Mouse (Mus musculus): ENCODE data around the gene Ptpn6. TPM values are rescaled to one million over a fixed set of nuclear protein-coding genes. Genes with fewer than 3 reads are reported as not detected.

Ptpn6 gene
- polyA plus RNA-seq, 1 experiment from 2014 or later: 4.7 TPM

DNA sequence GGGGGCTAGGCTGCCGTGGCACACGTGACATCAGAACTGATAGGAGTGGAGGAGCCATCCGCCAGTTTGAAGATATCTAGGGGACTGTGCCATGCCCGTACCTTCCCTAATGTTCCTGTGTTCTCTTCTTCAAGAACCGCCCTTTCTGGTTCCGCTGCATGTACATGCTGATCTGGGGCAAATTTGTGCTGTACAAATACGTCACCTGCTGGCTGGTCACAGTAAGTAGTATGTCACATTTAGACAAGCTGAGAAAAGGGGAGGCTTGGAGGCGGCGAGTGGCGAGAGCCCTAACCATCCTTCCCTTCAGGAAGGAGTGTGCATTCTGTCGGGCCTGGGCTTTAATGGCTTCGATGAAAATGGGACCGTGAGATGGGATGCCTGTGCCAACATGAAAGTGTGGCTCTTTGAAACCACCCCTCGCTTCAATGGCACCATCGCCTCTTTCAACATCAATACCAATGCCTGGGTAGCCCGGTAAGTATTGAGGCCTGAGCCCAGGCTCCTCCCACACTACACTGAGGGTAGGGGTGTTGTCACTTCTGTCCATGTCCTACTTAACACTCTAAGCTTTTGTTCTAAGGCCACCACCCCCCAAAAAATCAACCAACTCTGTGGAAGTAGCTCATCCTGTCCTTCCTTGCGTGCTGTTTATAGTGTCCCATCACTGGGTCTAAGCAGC, 36.3 kb downstream of the Ptpn6 start:
- 93% methylated on average over 17 of the region's 17 CpGs for WGBS
- 0 out of 2 replicates have a peak, but pooled peaks have one; percentile 18 for ATAC-seq
- H3K36me3 ChIP-seq (ENCODE audit: control insufficient read depth, insufficient read depth, low read length): peaks cover 67% of the 10 kb centered on the region

GRCm38 (mm10) chr6:124701338-124701737, 37.2 kb downstream of the Ptpn6 start:
- H3K4me2 ChIP-seq (ENCODE audit: low read length): no peak overlapping the region
- WGBS: 81% methylated on average over 8 of the region's 8 CpGs
- H3K4me1 ChIP-seq (ENCODE audit: control insufficient read depth, insufficient read depth, low read length): no peaks in the 10 kb centered on the region
- peaks cover 65% of the 10 kb centered on the region for H3K36me3 ChIP-seq (ENCODE audit: control insufficient read depth, insufficient read depth, low read length)
- H3K27me3 ChIP-seq (replicated peaks; ENCODE audit: control insufficient read depth, insufficient read depth, low read length): no peaks in the 10 kb centered on the region
- H3K9me3 ChIP-seq (replicated peaks; ENCODE audit: control insufficient read depth, low read length): no peaks in the 10 kb centered on the region
- ATAC-seq (0 out of 2 replicates have a peak, but pooled peaks have one; percentile 25), DNase-seq (ENCODE audit: low spot score) (peak; percentile 21)
- H3K9ac ChIP-seq (ENCODE audit: low read length): no peak overlapping the region
- no peak overlapping the region for H3K27ac ChIP-seq (ENCODE audit: low read depth, low read length)
- no peak overlapping the region for H3K4me3 ChIP-seq (ENCODE audit: low read depth, low read length)

More for the DNA sequence above, 36.3 kb downstream of the Ptpn6 start:
- DNase-seq (ENCODE audit: low spot score): no peak
- Histone ChIP-seq H3K4me1 (ENCODE audit: control insufficient read depth, insufficient read depth, low read length) (no peaks in the 10 kb centered on the region), H3K27ac (ENCODE audit: low read depth, low read length) (no peak overlapping the region), H3K9me3 (replicated peaks; ENCODE audit: control insufficient read depth, low read length) (no peaks in the 10 kb centered on the region), H3K4me3 (ENCODE audit: low read depth, low read length) (no peak overlapping the region), H3K9ac (ENCODE audit: low read length) (no peak overlapping the region), H3K4me2 (ENCODE audit: low read length) (no peak overlapping the region), H3K27me3 (replicated peaks; ENCODE audit: control insufficient read depth, insufficient read depth, low read length) (no peaks in the 10 kb centered on the region)

DNA sequence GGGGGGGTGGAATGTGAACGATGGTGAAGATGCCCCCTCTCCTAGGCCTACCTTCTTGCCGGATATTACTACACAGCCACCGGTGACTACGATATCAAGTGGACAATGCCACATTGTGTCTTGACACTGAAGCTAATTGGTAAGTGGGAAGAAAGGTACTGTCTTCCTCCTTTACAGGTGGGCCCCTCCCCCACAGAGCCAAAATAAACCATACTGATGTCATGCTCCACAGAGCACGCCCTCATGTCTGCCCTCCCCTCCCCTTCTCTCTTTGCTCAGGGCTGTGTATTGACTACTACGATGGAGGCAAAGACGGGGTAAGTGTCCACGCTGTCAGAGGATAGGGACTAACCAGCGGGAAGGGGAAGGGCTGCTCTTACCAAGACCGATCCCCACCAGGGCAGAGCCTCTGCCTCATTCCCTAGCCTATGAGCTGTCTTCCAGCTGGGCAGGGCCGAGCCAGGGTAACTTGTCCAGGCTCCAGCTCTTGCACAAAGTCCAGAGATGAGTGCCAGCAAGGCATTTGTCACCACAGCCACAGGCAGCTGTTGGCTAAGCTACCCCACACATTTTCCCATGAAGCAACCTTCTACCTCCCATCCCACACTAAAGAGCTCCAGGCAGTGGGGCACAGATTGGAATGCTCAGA, 38.4 kb downstream of the Ptpn6 start:
- no peak for DNase-seq (ENCODE audit: low spot score)
- H3K9ac ChIP-seq (ENCODE audit: low read length): no peak overlapping the region
- H3K27me3 ChIP-seq (replicated peaks; ENCODE audit: control insufficient read depth, insufficient read depth, low read length): no peaks in the 10 kb centered on the region
- H3K27ac ChIP-seq (ENCODE audit: low read depth, low read length): no peak overlapping the region
- no peaks in the 10 kb centered on the region for H3K4me1 ChIP-seq (ENCODE audit: control insufficient read depth, insufficient read depth, low read length)
- no peak overlapping the region for H3K4me3 ChIP-seq (ENCODE audit: low read depth, low read length)
- no peaks in the 10 kb centered on the region for H3K9me3 ChIP-seq (replicated peaks; ENCODE audit: control insufficient read depth, low read length)
- peaks cover 53% of the 10 kb centered on the region for H3K36me3 ChIP-seq (ENCODE audit: control insufficient read depth, insufficient read depth, low read length)
- ATAC-seq: no peak
- WGBS: 85% methylated on average over 11 of the region's 11 CpGs
- no peak overlapping the region for H3K4me2 ChIP-seq (ENCODE audit: low read length)

DNA sequence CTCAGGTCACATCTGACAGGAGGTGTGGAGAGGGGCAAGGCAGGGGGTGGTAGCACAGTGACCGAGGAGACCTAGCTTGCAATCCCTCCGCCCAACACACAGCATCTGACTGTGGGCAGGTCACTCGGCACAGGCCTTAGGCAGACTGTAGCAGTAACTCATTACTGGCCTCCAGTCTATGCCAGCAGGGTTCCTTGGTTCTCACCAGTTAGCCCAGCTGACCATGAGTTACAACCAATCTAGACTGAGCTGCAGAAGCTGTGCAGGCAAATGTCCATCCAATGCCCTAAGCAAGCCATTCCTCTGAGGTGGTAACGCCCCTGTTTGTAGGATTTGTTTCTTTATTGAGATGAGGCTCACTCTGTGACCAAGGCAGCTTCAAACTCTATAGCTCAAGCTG, 39.1 kb downstream of the Ptpn6 start:
- no peak overlapping the region for H3K4me3 ChIP-seq (ENCODE audit: low read depth, low read length)
- no peak overlapping the region for H3K9ac ChIP-seq (ENCODE audit: low read length)
- WGBS: 84% methylated on average over 4 of the region's 4 CpGs
- no peaks in the 10 kb centered on the region for H3K9me3 ChIP-seq (replicated peaks; ENCODE audit: control insufficient read depth, low read length)
- DNase-seq (ENCODE audit: low spot score) (no peak), ATAC-seq (no peak)
- H3K36me3 ChIP-seq (ENCODE audit: control insufficient read depth, insufficient read depth, low read length): peaks cover 46% of the 10 kb centered on the region
- H3K27me3 ChIP-seq (replicated peaks; ENCODE audit: control insufficient read depth, insufficient read depth, low read length): no peaks in the 10 kb centered on the region
- H3K27ac ChIP-seq (ENCODE audit: low read depth, low read length): no peak overlapping the region
- H3K4me2 ChIP-seq (ENCODE audit: low read length): no peak overlapping the region
- H3K4me1 ChIP-seq (ENCODE audit: control insufficient read depth, insufficient read depth, low read length): 0 out of 2 replicates have a peak, but pooled peaks cover 2% of the 10 kb centered on the region

- Histone ChIP-seq H3K9me3 (replicated peaks; ENCODE audit: control insufficient read depth, low read length) (no peaks in the 10 kb centered on the region), H3K4me2 (ENCODE audit: low read length) (no peak overlapping the region), H3K36me3 (ENCODE audit: control insufficient read depth, insufficient read depth, low read length) (peaks cover 40% of the 10 kb centered on the region), H3K27ac (ENCODE audit: low read depth, low read length) (no peak overlapping the region), H3K4me3 (ENCODE audit: low read depth, low read length) (no peak overlapping the region), H3K4me1 (ENCODE audit: control insufficient read depth, insufficient read depth, low read length) (0 out of 2 replicates have a peak, but pooled peaks cover 7% of the 10 kb centered on the region), H3K27me3 (replicated peaks; ENCODE audit: control insufficient read depth, insufficient read depth, low read length) (no peaks in the 10 kb centered on the region), H3K9ac (ENCODE audit: low read length) (no peak overlapping the region)
- ATAC-seq (no peak), DNase-seq (ENCODE audit: low spot score) (no peak)
- WGBS: 90% methylated on average over 6 of the region's 6 CpGs
Observed at GRCm38 (mm10) chr6:124698751-124699150, 39.8 kb downstream of the Ptpn6 start.

GRCm38 (mm10) chr6:124696441-124697150, 41.9 kb downstream of the Ptpn6 start:
- 0 out of 2 replicates have a peak, but pooled peaks cover 7% of the 10 kb centered on the region for H3K4me1 ChIP-seq (ENCODE audit: control insufficient read depth, insufficient read depth, low read length)
- H3K9ac ChIP-seq (ENCODE audit: low read length): no peak overlapping the region
- H3K9me3 ChIP-seq (replicated peaks; ENCODE audit: control insufficient read depth, low read length): no peaks in the 10 kb centered on the region
- H3K27me3 ChIP-seq (replicated peaks; ENCODE audit: control insufficient read depth, insufficient read depth, low read length): no peaks in the 10 kb centered on the region
- no peak overlapping the region for H3K4me2 ChIP-seq (ENCODE audit: low read length)
- 93% methylated on average over 7 of the region's 7 CpGs for WGBS
- no peak for ATAC-seq
- DNase-seq (ENCODE audit: low spot score): no peak
- no peak overlapping the region for H3K4me3 ChIP-seq (ENCODE audit: low read depth, low read length)
- H3K36me3 ChIP-seq (ENCODE audit: control insufficient read depth, insufficient read depth, low read length): peaks cover 19% of the 10 kb centered on the region; the same call in 1 of the 2 replicates
- no peak overlapping the region for H3K27ac ChIP-seq (ENCODE audit: low read depth, low read length)

- Histone ChIP-seq H3K4me3 (ENCODE audit: low read depth, low read length) (no peak overlapping the region), H3K9me3 (replicated peaks; ENCODE audit: control insufficient read depth, low read length) (no peaks in the 10 kb centered on the region), H3K4me1 (ENCODE audit: control insufficient read depth, insufficient read depth, low read length) (0 out of 2 replicates have a peak, but pooled peaks cover 7% of the 10 kb centered on the region), H3K4me2 (ENCODE audit: low read length) (no peak overlapping the region), H3K36me3 (ENCODE audit: control insufficient read depth, insufficient read depth, low read length) (peaks cover 4% of the 10 kb centered on the region; the same call in 1 of the 2 replicates), H3K9ac (ENCODE audit: low read length) (no peak overlapping the region), H3K27ac (ENCODE audit: low read depth, low read length) (peak overlapping the region; percentile 21), H3K27me3 (replicated peaks; ENCODE audit: control insufficient read depth, insufficient read depth, low read length) (no peaks in the 10 kb centered on the region)
- DNase-seq (ENCODE audit: low spot score): peak; percentile 74
- WGBS: 74% methylated on average over 15 of the region's 15 CpGs
- ATAC-seq: peak; percentile 70
Observed at GRCm38 (mm10) chr6:124694166-124694955, 44.2 kb downstream of the Ptpn6 start.

DNA sequence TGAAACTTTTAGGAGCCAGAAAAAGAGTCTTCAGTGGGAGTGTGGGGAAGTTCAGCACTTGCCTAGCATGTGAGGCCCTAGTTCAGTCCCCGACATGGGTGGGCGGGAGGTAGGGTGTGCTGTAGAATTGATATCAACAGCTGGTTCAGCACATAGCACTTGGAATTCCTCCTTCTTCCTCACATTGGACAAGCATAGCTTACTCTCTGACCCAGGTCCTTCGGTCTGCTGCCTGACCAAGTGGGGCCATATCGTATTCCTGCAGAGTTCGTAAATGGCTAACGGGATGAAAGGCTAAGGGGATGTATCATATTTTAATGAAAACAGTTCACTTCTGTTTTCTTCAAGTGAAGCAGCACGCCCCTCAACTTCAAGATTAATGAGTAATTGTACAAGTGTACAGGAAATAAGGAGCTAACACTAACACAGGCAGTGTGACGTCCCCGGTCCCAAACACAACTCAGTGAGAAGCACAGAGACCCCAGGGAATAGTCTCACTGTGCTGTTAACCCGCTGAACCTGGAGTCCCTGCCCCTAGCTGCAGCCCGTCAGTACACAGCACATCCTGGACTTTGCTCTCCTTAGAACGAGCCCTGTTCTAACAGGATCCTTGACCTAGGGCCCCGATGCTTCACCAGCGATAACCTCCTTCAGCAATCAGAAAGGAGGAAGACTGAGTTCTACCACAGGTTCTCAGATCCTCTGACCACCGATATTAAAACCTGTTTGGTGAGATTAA, 45.1 kb downstream of the Ptpn6 start:
- Histone ChIP-seq H3K36me3 (ENCODE audit: control insufficient read depth, insufficient read depth, low read length) (no peaks in the 10 kb centered on the region), H3K4me2 (ENCODE audit: low read length) (no peak overlapping the region), H3K4me3 (ENCODE audit: low read depth, low read length) (no peak overlapping the region), H3K9ac (ENCODE audit: low read length) (no peak overlapping the region), H3K4me1 (ENCODE audit: control insufficient read depth, insufficient read depth, low read length) (0 out of 2 replicates have a peak, but pooled peaks cover 7% of the 10 kb centered on the region), H3K27ac (ENCODE audit: low read depth, low read length) (0 out of 2 replicates have a peak overlapping the region, but pooled peaks have one; percentile 17), H3K9me3 (replicated peaks; ENCODE audit: control insufficient read depth, low read length) (no peaks in the 10 kb centered on the region), H3K27me3 (replicated peaks; ENCODE audit: control insufficient read depth, insufficient read depth, low read length) (no peaks in the 10 kb centered on the region)
- no peak for ATAC-seq
- no peak for DNase-seq (ENCODE audit: low spot score)
- WGBS: 83% methylated on average over 15 of the region's 15 CpGs

Measured in forebrain, embryonic 14.5 days (tissue).